Mouse (Mus musculus): ENCODE results near the gene Mdm1. TPM values are rescaled to one million over a fixed set of nuclear protein-coding genes. Genes with fewer than 3 reads are reported as not detected.

Mdm1 gene
- polyA plus RNA-seq, 1 experiment from 2014 or later: 62.2 TPM

DNA sequence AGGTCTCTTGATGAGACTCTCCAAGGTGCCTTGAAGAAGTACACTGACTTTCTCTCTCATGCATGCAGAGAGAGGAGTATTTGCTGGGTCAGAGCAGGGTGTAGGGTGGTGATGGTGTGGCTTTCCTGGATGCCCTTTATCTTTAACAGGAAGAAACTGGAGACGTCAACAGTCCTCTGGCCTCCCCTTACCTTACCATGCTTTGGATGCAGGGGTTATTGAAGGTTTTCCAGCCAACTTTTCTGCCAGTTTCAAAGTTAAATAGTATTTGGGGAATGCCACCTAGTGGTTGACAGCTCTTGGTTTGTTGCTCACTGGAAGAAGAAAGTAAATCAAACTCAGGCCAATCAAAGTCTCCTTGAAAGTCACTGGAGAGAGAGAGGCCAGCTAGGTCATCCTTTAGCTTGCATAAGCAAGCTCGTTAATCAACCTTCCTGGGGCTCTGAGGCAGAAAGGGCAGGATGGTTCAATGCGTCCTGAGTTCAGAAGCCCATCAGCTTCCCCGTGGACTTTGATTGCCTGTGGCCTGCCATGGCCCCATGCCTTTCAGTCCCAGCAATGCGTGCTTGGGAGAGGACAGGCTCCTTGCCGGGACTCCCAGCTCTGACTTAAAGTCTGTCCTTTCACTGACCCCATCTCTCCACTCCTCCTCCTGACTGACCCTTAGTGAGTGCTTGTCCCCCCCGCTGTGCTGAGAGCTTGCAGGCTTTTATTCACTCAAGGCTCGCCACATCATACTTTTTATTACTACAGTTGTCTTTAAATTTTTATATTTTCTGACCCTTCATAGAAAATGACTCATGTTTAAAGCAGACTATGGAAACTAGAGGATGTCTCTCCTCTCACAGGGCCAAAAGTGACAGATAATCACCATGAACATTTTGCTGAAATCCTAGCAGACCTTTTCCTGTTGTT lies 31.3 kb upstream of the Mdm1 start:
- Histone ChIP-seq H3K27ac (no peak overlapping the region), H3K36me3 (replicated peaks) (no peaks in the 10 kb centered on the region), H3K27me3 (peaks cover under 1% of the 10 kb centered on the region; the same call in 1 of the 2 replicates), H3K9me3 (no peaks in the 10 kb centered on the region), H3K4me2 (no peak overlapping the region), H3K9ac (no peak overlapping the region), H3K4me1 (peaks cover 11% of the 10 kb centered on the region), H3K4me3 (replicated peaks) (no peak overlapping the region)
- WGBS: 19% methylated on average over 8 of the region's 8 CpGs
- no peak; the same call in 1 of the 2 replicates for ATAC-seq (ENCODE audit: low FRiP score)

DNA sequence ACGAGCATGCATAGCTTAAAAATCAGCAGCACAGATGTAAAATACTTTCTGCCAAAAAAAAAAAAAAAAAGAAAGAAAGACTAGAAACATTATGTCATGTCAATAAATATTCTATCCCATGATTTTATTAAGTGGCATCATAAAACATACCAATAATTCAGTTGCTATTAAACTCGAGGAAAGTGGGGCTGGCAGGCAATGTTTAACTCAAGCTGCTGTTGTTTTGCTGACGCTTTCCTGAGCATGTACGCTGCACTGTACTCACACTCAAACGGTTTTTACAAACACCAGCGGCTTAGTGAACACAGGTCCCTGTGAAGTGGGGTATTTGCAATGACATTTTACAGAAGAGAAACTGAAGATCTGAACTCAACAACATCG lies 30.7 kb upstream of the Mdm1 start:
- no peak overlapping the region for H3K4me2 ChIP-seq
- H3K9ac ChIP-seq: no peak overlapping the region
- no peaks in the 10 kb centered on the region for H3K36me3 ChIP-seq (replicated peaks)
- WGBS: 76% methylated on average over 7 of the region's 7 CpGs
- no peak for ATAC-seq (ENCODE audit: low FRiP score)
- H3K27me3 ChIP-seq: no peaks in the 10 kb centered on the region
- H3K4me1 ChIP-seq: peaks cover 11% of the 10 kb centered on the region
- no peak overlapping the region for H3K4me3 ChIP-seq (replicated peaks)
- no peaks in the 10 kb centered on the region for H3K9me3 ChIP-seq
- no peak overlapping the region for H3K27ac ChIP-seq

DNA sequence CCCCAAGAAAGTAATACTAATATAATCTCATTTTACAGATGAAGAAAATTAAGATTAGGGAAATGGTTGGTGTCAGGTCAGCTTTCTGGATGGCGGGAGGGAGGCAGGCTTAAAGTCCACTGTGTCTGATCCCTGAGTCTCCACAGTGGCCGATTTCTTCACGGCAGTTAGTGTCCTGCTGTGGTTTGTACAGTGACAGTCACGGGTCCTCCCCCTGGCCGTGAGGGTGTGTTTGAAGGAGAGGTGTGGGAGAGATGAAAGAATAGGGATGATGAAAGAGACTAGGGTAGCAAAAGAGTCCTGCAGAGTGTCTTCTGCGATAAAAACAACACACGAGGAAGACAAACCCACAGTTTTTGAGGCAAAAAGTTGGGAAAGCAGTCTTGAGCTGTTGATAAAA lies 30.0 kb upstream of the Mdm1 start:
- Histone ChIP-seq H3K36me3 (replicated peaks) (no peaks in the 10 kb centered on the region), H3K4me1 (peaks cover 11% of the 10 kb centered on the region), H3K27ac (no peak overlapping the region), H3K9ac (no peak overlapping the region), H3K9me3 (no peaks in the 10 kb centered on the region), H3K27me3 (no peaks in the 10 kb centered on the region), H3K4me2 (no peak overlapping the region), H3K4me3 (replicated peaks) (no peak overlapping the region)
- WGBS: 45% methylated on average over 7 of the region's 7 CpGs
- ATAC-seq (ENCODE audit: low FRiP score): no peak

DNA sequence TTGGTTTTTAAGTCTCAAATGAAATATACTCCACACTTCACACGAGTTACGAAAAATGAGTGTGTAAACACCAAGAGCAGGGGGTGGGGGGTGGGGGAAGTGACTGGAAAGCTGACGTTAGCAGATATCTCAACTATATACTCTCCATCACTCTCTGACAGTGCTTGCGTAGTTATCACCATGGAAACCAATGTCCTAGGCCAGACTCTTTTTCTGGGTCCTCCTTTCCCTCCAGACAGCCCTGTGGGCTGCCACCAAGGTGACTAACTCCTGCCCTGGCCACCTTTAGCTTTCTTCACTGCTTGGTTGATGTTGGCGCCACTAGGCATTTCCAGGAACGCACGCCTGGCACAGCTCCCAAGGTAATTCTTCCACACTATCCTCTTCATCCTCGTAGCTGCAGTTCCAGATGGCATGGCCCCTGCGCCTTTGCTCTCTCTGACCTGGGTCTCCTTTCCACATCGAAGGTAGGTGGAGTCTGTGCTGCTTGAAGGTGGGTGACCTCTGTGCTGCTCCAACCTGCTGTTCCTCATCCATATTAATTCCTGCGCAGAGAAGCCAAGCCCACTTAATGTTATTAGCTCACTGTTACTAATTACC lies 29.2 kb upstream of the Mdm1 start:
- WGBS: 74% methylated on average over 11 of the region's 11 CpGs
- Histone ChIP-seq H3K36me3 (replicated peaks) (no peaks in the 10 kb centered on the region), H3K27ac (no peak overlapping the region), H3K4me3 (replicated peaks) (no peak overlapping the region), H3K4me2 (no peak overlapping the region), H3K9ac (no peak overlapping the region), H3K4me1 (peaks cover 11% of the 10 kb centered on the region), H3K27me3 (no peaks in the 10 kb centered on the region), H3K9me3 (no peaks in the 10 kb centered on the region)
- no peak for ATAC-seq (ENCODE audit: low FRiP score)

DNA sequence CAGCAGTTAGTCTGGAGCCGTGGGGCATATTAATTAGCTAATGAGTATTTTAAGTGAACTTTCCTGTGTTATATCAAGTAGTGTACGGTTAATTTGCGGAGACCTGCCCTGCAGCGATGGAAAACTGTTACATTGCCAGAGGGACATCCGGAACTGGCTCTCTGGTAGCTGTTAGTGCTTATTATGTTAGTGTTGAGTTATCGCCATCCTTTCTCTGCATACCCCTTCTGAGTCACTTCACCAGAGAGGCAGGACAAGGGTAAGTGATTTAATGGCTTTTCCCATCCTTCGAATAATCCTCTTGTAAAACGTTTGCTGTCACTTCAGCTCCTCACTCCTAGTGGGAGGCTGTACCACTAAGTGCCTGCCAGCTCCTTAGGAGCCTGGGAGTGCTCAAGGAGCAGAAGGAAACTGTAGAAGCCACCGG lies 28.3 kb upstream of the Mdm1 start:
- peaks cover 11% of the 10 kb centered on the region for H3K4me1 ChIP-seq
- ATAC-seq (ENCODE audit: low FRiP score): peak; percentile 44; the same call in 1 of the 2 replicates
- H3K9ac ChIP-seq: no peak overlapping the region
- H3K9me3 ChIP-seq: no peaks in the 10 kb centered on the region
- 0 out of 2 replicates have a peak overlapping the region, but pooled peaks have one; percentile 42 for H3K27ac ChIP-seq
- H3K36me3 ChIP-seq (replicated peaks): no peaks in the 10 kb centered on the region
- no peak overlapping the region for H3K4me2 ChIP-seq
- no peaks in the 10 kb centered on the region for H3K27me3 ChIP-seq
- 52% methylated on average over 9 of the region's 9 CpGs for WGBS
- H3K4me3 ChIP-seq (replicated peaks): no peak overlapping the region

DNA sequence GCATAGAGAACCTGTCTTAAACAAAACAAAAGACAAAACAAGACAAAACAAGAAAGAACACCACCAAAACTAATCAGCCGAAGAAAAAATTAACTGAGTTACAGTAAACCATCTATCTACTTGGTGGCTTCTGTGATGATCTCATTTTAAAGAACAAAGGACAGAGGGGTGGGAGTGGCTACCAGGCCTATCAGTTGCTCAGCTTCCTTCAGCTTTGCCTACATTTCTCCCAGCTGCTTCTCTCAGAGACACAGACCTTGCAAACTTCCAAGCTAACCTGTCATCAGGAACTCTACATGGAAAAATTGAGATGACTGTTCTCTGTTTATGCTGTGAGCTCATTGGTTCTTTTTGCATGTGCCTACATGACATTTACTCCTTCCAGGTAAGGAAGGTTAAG lies 27.3 kb upstream of the Mdm1 start:
- H3K4me2 ChIP-seq: no peak overlapping the region
- no peak for ATAC-seq (ENCODE audit: low FRiP score)
- no peak overlapping the region for H3K9ac ChIP-seq
- WGBS: 89% methylated on average over 1 of the region's 1 CpGs
- H3K27ac ChIP-seq: no peak overlapping the region
- H3K27me3 ChIP-seq: no peaks in the 10 kb centered on the region
- H3K9me3 ChIP-seq: no peaks in the 10 kb centered on the region
- peaks cover 11% of the 10 kb centered on the region for H3K4me1 ChIP-seq
- no peak overlapping the region for H3K4me3 ChIP-seq (replicated peaks)
- no peaks in the 10 kb centered on the region for H3K36me3 ChIP-seq (replicated peaks)

DNA sequence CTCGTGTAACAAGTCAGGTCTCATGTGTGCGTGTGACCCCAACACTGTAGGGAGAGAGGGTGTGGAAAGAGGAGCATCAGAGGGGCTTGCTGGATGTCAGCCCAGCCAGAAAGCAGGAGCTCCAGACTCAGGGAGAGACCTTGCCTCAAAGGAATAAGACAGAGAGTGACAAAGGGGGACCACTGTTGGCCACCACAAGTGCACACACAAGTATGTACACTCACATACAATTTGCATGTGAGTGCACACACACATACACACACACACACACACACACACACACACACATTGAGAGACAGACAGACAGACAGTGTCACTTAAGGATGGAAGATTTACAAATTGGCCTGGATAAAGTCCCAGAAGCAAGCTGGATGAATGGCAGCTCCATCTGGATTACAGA lies 25.2 kb upstream of the Mdm1 start:
- no peak overlapping the region for H3K4me3 ChIP-seq (replicated peaks)
- no peak overlapping the region for H3K27ac ChIP-seq
- peaks cover 14% of the 10 kb centered on the region for H3K4me1 ChIP-seq
- H3K36me3 ChIP-seq (replicated peaks): no peaks in the 10 kb centered on the region
- no peaks in the 10 kb centered on the region for H3K27me3 ChIP-seq
- H3K4me2 ChIP-seq: no peak overlapping the region
- no peak overlapping the region for H3K9ac ChIP-seq
- no peak for ATAC-seq (ENCODE audit: low FRiP score)
- WGBS: 92% methylated on average over 2 of the region's 2 CpGs
- no peaks in the 10 kb centered on the region for H3K9me3 ChIP-seq

DNA sequence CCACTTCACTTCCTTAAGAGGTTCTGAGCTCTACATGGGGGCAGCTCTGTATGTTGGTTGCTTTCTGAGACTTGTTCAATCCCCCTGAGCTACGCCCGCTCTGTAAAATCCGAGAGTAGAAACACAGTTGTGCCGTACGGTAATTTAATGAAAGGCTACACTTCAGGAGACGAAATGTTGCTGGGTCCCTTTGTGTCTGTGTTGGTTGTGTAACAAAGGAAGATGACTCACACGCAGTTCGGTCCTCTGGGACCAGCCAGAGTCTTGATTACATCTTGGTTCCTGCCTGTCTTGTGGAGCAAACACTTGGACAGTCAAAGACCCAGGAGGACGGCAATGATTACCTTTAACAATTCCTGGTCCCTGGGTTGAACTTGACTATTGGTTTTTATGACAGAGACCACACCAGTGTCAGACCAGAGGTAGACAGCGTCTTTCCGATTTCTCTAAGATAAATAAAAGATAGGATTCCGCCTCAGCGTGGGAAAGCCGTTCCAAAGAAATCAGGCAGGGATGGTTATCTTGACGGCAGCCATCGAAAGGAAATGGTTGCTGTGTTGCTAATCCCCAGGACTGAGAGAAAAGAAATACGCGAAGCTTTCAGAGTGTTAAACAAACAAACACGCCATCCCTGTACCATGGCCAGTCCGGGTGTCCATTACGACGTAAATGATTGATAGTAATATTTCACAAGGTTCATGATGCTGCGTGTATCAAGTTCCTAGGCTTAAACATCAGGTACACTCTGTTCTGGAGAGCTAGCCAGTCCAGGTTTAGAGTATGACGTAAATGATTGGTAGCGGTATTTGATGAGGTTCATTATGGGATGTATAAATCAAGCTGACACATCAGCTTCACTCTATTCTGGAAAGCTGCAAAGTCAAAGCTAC lies 20.3 kb upstream of the Mdm1 start:
- 87% methylated on average over 25 of the region's 25 CpGs for WGBS
- ATAC-seq (ENCODE audit: low FRiP score): no peak; the same call in 1 of the 2 replicates
- H3K4me3 ChIP-seq (replicated peaks): no peak overlapping the region
- H3K4me2 ChIP-seq: no peak overlapping the region
- H3K9me3 ChIP-seq: no peaks in the 10 kb centered on the region
- H3K27me3 ChIP-seq: no peaks in the 10 kb centered on the region
- no peaks in the 10 kb centered on the region for H3K36me3 ChIP-seq (replicated peaks)
- peaks cover 9% of the 10 kb centered on the region; the same call in 1 of the 2 replicates for H3K4me1 ChIP-seq
- no peak overlapping the region for H3K9ac ChIP-seq
- H3K27ac ChIP-seq: peak overlapping the region; percentile 53; the same call in 1 of the 2 replicates

DNA sequence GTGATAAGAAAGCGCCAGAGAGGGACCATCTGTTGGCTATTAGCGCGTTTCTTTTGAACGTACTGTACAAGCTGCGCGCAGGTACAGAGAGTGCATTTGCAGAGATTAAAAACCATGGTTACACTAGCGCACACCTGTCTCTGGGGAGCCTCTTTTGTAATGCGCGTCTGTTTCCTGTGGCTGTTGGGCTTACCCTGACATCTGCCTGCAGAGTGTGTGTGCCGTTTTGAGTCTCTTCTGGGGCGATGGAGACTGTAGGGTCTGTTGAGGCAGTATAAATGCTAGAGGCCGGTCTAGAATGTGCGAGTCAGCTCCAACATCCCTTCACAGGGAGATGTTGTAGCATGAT lies 19.7 kb upstream of the Mdm1 start:
- no peak overlapping the region for H3K4me3 ChIP-seq (replicated peaks)
- H3K4me1 ChIP-seq: peaks cover 9% of the 10 kb centered on the region; the same call in 1 of the 2 replicates
- no peaks in the 10 kb centered on the region for H3K9me3 ChIP-seq
- no peaks in the 10 kb centered on the region for H3K36me3 ChIP-seq (replicated peaks)
- 52% methylated on average over 13 of the region's 13 CpGs for whole genome bisulfite sequencing
- H3K27me3 ChIP-seq: no peaks in the 10 kb centered on the region
- H3K4me2 ChIP-seq: no peak overlapping the region
- H3K9ac ChIP-seq: no peak overlapping the region
- ATAC-seq (ENCODE audit: low FRiP score): peak; percentile 84
- peak overlapping the region; percentile 53; the same call in 1 of the 2 replicates for H3K27ac ChIP-seq

DNA sequence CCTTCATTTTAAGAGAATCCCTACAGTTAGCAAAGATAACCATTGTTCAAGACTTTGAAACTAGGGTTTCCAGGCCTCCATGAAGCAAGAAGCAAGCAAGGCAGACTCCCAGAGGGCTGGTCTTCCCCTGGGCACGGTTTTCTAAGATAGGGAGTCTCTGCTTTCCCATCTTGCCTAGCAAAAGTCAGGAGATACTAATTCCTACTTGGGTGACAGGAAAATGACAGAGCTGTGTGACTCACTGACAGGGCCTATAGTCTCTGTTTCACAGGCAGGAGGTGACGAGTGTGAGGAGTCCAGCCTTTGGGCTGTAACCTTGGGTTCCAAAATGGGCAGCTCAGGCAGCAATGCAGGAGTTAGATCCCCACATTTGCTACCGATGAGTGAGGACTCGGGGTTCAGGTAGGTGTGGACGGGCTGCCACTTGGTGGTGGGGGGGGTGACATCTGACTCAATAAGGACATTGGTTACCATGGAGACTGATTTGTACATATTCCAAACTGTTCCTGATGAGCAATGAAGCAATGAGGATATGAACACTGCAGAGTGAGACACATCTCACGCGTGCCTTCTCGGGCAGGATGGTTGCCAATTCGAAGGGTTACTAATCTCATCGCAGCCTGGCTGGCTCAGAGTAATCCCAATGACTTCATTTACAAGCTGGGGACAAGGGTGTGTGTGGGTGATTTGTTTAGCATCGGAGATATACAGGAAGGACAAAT lies 19.0 kb upstream of the Mdm1 start:
- 0 out of 2 replicates have a peak, but pooled peaks have one; percentile 30 for ATAC-seq (ENCODE audit: low FRiP score)
- 88% methylated on average over 11 of the region's 11 CpGs for WGBS

DNA sequence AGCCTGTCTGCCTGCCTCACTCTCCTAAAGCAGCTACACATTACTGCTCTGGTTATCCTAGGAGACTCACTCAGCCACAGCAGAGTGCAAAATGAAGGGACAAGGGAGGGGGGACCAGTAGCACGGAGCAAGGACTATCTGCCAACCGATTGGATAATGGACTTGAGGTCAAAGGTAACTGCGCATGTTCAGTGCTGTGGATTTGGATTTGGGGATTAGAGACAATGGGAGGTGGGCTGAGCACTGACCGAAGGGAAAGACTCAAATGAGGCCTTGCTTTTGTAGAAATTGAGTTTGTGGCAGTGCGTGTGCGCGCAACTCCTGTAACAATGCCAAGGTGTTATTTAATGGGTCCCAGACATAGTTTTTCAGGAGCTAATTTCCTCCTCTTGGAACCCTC lies 16.4 kb upstream of the Mdm1 start:
- Histone ChIP-seq H3K27ac (no peak overlapping the region), H3K9me3 (no peaks in the 10 kb centered on the region), H3K4me3 (replicated peaks) (no peak overlapping the region), H3K27me3 (peaks cover 18% of the 10 kb centered on the region), H3K4me1 (peaks cover 9% of the 10 kb centered on the region; the same call in 1 of the 2 replicates), H3K4me2 (no peak overlapping the region), H3K9ac (no peak overlapping the region), H3K36me3 (replicated peaks) (no peaks in the 10 kb centered on the region)
- 92% methylated on average over 7 of the region's 7 CpGs for WGBS
- ATAC-seq (ENCODE audit: low FRiP score): no peak

More for the DNA sequence above, 19.0 kb upstream of the Mdm1 start:
- H3K27me3 ChIP-seq: no peaks in the 10 kb centered on the region
- no peak overlapping the region for H3K4me2 ChIP-seq
- H3K4me3 ChIP-seq (replicated peaks): no peak overlapping the region
- no peaks in the 10 kb centered on the region for H3K36me3 ChIP-seq (replicated peaks)
- no peaks in the 10 kb centered on the region for H3K9me3 ChIP-seq
- H3K4me1 ChIP-seq: peaks cover 9% of the 10 kb centered on the region; the same call in 1 of the 2 replicates
- 0 out of 2 replicates have a peak overlapping the region, but pooled peaks have one; percentile 5 for H3K27ac ChIP-seq
- H3K9ac ChIP-seq: no peak overlapping the region
